Mouse (Mus musculus) sigmoid colon, adult 10 weeks (tissue): ENCODE data around the gene Rnf212b. TPM values are rescaled to one million over a fixed set of nuclear protein-coding genes. Genes with fewer than 3 reads are reported as not detected.

ENCODE experiments used
- polyA plus RNA-seq: library from polyadenylated mRNA; stranded (reverse); fragments of 350-450 nt; fragmentation: Illumina TruSeq; extraction: RNeasy Lipid Tissue Mini Kit (QIAGEN cat#74804); gene quantifications from one replicate; pipeline ENCODE4 v1.2.3, GENCODE M21; 2014; ENCODE audit warnings: low read depth, low replicate concordance

Gene Rnf212b
- not detected for polyA plus RNA-seq

DNA sequence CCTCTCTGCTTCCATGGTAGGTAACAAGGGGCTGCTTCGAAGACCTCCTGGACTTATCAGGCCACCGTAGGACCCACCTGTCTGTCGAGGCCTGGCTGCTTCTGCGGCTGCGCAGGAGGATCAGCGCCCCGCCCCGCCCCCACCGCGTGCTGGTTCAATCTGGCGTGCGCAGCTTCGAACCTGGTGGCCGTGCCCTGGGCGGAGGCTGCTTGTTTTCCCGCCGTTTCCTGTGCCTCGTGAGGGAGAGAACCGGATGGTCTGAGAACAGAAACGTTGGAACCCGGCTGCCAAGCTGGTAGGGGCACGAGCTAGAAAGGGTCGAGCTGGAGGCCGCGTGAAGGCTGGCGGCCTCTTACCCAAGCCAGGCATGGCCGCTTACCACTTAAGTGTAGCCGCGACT is at the start of gene Rnf212b:
TSS of gene Rnf212b (plus strand) at position 151 of the 400 bp plus-strand sequence.

DNA sequence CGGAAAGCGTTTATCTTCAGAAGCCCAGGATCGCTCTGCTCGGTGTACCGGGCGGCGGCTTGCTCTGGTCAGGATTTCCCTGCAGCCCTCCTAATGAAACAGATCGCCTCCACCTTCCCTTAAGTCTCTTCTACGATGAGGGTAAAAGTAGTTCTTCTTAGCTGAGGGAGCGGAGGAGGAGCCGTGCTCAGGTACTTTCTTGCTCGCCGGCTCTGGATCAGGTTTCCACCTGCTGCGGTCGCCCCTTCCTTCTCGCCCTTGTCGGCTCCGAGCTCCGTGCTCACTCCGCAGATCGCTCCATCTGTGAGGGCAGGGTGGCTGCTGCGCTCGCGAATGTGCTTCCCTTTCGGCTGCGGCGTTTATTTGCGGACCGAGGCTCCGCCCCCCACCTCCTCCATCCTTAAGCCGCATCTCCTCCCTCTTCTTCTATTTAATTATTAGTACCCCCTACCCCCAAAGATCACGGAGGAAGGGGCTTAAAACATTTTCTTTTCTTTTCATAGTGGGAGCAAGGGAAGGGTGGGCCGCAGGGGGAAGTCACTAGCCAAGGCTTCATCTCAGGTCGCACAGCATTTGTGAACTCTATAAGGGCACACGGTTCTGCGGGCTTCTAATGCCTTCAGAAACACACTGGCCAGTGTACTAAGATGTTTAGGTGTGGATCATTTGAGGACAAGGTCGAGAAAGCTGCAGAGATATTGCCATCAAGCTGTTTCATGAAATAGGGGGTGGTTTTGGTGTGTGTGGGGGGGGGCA is 32.2 kb upstream of the Rnf212b start, which contains the start of gene Slc7a8:
TSS of gene Slc7a8 (minus strand) at position 337 of the 756 bp plus-strand sequence.

DNA sequence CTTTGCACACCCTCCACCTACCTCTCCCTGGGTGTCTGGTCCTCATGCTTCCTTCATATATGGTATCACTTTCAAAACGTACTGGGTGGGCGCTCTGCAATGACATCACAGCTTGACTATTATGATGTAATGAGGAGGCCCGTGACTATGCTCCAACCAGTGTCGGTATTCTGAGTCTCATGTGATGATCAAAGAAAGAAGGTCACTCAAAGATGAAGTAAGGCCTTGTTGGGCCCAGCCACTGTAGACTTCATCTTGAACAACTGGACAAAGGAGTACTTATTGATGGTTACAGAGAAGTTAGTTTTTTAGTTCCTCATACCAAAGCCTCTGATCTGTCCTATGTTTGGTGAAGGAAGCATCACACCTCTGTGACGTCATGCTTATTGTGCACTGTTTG is 56.9 kb downstream of the Rnf212b start, which contains the start of gene Homez:
TSS of gene Homez (minus strand) at position 101 of the 400 bp plus-strand sequence.

DNA sequence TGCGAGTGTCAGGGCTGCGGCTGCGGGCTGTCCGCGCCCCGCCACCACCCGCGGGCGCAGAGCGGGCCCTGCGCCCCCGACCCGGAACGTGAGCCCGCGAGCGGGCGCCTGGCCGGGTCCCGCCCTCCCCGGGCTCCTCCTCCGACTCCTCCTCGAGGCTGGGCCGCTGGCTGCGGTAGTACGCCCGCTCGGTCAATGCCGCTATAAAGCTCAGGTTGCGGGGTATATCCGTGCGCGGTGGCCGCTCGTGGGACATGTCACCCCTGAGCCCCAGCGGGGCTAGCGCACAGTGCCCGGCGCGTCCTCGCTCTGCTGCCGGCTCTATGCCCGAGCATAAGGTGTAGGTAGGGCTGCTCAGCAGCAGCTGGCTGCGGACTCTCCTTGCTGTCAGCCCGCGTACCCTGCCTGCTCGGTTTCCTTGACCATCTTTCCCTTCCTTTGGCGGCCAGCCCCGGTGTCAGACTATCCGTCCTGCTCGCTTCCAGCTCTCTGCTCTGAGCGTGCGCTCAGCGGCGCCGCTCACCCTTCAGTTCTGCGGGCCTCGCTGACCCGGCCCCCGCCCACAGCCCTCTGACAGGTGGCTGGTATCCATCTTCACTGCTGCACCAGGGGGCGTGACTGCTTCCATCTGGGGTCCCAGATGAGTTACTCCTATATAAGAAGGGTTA is 63.2 kb downstream of the Rnf212b start, which contains the start of gene Ppp1r3e:
TSS of gene Ppp1r3e (minus strand) at position 503 of the 668 bp plus-strand sequence.

DNA sequence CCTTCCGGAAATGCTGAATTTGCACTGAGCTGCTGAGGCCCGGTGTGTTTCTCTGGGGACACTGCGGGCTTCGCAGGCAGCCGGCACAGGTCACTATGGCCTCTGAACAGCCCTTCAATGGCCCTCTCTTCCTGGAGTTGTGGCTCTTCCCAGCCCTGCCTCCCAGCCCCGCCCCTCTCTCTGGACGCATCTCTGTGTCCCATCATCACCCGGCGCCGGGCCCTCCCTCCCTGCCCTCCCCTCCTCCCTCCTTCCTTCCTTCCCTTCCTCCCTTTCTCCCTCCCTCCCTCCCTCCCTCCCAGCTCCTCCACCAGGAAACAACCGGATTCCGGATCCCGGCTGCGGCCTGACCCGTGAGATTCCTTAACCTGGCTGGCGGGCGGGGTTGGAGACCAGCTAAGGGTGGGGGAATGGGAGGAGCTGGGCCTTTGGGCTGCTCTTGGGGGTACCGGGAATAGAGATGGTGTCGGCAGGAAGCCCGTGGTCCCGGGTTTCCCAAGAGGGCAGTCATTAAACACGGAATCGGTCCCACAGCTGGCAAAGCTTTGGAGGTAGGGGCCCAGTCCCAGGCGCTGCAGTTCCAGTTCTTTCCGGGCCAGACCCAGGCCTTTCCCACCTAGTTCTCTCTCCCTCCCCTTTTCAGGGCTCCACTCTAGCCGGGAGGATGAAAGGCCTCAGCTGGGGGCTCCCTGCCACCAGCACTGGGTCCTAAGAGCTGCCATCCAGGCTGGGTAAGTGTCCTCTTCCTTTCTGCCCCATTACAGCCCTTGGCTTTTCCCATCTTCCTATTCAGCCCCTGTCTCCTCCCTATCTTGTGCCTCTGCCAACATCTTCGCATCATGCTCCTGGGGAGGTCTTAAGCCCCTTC is 69.4 kb downstream of the Rnf212b start, which contains the start of the genes Bcl2l2 and Gm20521:
TSS of gene Bcl2l2 (plus strand) at position 224 of the 868 bp plus-strand sequence.
TSS of gene Gm20521 (plus strand) at position 288 of the 868 bp plus-strand sequence.

DNA sequence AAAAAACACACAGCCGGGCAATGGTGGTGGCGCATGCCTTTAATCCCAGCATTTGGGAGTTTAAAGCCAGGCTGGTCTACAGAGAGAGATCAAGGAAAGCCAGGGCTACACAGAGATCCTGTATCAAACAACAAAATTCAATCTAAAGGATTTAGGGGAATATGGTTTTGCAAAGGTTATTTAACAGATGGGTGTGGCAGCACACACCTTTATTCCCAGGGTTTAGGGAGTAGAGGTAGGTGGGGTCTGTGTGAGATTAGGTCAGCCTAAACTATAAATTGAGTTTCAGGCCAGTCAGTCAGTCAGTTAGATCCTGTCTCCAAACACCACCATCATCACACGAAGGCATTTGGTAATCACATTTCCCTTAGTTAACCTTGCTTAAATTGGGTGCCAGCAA is 78.3 kb downstream of the Rnf212b start, which contains the start of gene Pabpn1:
TSS of gene Pabpn1 (plus strand) at position 301 of the 400 bp plus-strand sequence.

Other genes starting within 250 kb of the Rnf212b start
- 1.6 TPM for gene Ajuba, start 236.6 kb upstream of the Rnf212b start, polyA plus RNA-seq
- gene 4931414P19Rik, start 208.1 kb upstream of the Rnf212b start, polyA plus RNA-seq, result 2.6 TPM
- gene Psmb5, start 196.1 kb upstream of the Rnf212b start, polyA plus RNA-seq, result 1.9 TPM
- gene Psmb11, start 192.7 kb upstream of the Rnf212b start, polyA plus RNA-seq, result not detected
- not detected for gene Gm17606, start 173.2 kb upstream of the Rnf212b start, polyA plus RNA-seq
- gene Cdh24, start 172.8 kb upstream of the Rnf212b start, polyA plus RNA-seq, result 0.32 TPM
- gene 1700123O20Rik, start 127.9 kb upstream of the Rnf212b start, polyA plus RNA-seq, result 22.7 TPM
- 196 TPM for gene Acin1, start 127.2 kb upstream of the Rnf212b start, polyA plus RNA-seq
- gene Gm29776, start 115.3 kb upstream of the Rnf212b start, polyA plus RNA-seq, result not detected
- gene Cebpe, start 102.0 kb upstream of the Rnf212b start, polyA plus RNA-seq, result not detected
- gene Slc7a8, start 32.2 kb upstream of the Rnf212b start, polyA plus RNA-seq, result 2.9 TPM
- 7.2 TPM for gene Homez, start 56.8 kb downstream of the Rnf212b start, polyA plus RNA-seq
- 5.7 TPM for gene Ppp1r3e, start 63.4 kb downstream of the Rnf212b start, polyA plus RNA-seq
- gene Bcl2l2, start 69.2 kb downstream of the Rnf212b start, polyA plus RNA-seq, result 24.1 TPM
- not detected for gene Gm20521, start 69.3 kb downstream of the Rnf212b start, polyA plus RNA-seq
- 56.1 TPM for gene Pabpn1, start 78.4 kb downstream of the Rnf212b start, polyA plus RNA-seq
- 0.41 TPM for gene Slc22a17, start 99.0 kb downstream of the Rnf212b start, polyA plus RNA-seq
- 0.28 TPM for gene Efs, start 112.0 kb downstream of the Rnf212b start, polyA plus RNA-seq
- gene Il25, start 118.6 kb downstream of the Rnf212b start, polyA plus RNA-seq, result not detected
- gene Cmtm5, start 122.1 kb downstream of the Rnf212b start, polyA plus RNA-seq, result not detected
- not detected for gene Myh6, start 152.8 kb downstream of the Rnf212b start, polyA plus RNA-seq
- gene Gm17428, start 162.8 kb downstream of the Rnf212b start, polyA plus RNA-seq, result not detected
- not detected for gene Myh7, start 180.5 kb downstream of the Rnf212b start, polyA plus RNA-seq
- 7.9 TPM for gene Ngdn, start 201.3 kb downstream of the Rnf212b start, polyA plus RNA-seq